Mouse (Mus musculus) spleen, postnatal 4 days (tissue): ENCODE results near the gene Atp2a3.
A peak's percentile ranks its signal among the peaks of the same experiment; 100 is the strongest.

Experiments used
- DNase-seq, 2 experiments: peaks; one replicate each; pipeline ENCODE4 v3.0.0; 2022; ENCODE audit warnings: low spot score in 2 of 2

Gene Atp2a3

GRCm38 (mm10) chr11:72961072-72961980, at the start of gene Atp2a3:
TSS of gene Atp2a3 (plus strand) at chr11:72961169.
- DNase-seq = peak; percentile 78 to 86

- no peak for DNase-seq
Measured at GRCm38 (mm10) chr11:72917299-72917996, 43.5 kb upstream of the Atp2a3 start.

- no peak for DNase-seq
Measured at GRCm38 (mm10) chr11:72923116-72923515, 37.9 kb upstream of the Atp2a3 start.

DNA sequence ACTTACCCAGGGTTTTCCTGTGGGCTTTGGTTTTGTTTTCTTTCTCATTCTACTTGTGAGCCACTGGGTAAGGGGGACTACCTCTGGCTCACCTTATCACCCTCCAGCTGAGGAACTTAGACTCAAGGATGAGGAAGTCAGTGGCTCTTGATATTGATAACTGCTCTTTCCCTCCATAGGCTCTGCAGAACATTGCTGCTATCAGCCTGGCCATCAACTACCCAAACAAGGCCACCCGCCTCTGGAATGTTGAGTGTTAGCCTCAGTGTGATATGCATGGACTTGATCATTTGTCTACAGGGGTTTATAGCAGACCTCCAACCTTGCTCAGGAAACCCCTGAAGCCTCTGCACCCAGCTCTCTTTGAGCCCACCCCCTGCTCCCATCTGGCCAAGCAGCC, 36.5 kb upstream of the Atp2a3 start:
- DNase-seq = no peak

- no peak for DNase-seq
Measured at GRCm38 (mm10) chr11:72925067-72925466, 35.9 kb upstream of the Atp2a3 start.

DNA sequence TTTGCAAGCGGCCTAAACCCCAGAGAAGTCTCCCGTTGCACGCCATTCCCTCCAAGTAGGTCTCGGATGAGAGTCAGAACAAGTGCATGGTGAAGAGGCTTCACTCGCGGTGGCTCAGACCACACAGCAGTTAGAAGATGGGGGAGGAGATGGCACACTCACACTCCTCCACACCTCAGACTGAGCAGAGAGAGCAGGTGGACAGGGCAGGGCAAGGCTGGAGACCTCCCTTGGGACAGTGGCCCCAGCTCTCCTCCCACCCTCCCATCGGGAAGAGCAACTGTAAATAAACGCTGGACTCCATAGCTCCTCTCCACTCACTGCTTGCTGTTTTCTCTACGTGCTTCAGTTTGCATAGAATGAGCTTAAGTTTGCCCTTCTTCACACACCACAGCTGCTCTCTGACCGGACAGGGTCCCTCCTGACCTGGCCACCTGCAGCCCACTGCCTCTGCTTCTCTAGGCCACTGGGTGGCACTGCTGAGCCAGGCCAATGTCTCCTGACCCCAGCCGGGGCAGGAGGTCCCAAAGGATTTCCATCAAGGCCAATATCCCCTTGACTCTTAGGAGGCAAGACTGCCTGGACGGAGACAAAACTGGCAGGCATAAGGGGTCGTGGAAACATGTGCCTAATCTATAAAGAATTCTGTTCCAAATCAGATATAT, 34.6 kb upstream of the Atp2a3 start:
- peak; percentile 45 to 81 for DNase-seq

- no peak for DNase-seq
Measured at GRCm38 (mm10) chr11:72928516-72928915, 32.5 kb upstream of the Atp2a3 start.

- DNase-seq = peak in 1 of 2 experiments; percentile 73
Measured at GRCm38 (mm10) chr11:72940208-72941143, 20.5 kb upstream of the Atp2a3 start.

DNA sequence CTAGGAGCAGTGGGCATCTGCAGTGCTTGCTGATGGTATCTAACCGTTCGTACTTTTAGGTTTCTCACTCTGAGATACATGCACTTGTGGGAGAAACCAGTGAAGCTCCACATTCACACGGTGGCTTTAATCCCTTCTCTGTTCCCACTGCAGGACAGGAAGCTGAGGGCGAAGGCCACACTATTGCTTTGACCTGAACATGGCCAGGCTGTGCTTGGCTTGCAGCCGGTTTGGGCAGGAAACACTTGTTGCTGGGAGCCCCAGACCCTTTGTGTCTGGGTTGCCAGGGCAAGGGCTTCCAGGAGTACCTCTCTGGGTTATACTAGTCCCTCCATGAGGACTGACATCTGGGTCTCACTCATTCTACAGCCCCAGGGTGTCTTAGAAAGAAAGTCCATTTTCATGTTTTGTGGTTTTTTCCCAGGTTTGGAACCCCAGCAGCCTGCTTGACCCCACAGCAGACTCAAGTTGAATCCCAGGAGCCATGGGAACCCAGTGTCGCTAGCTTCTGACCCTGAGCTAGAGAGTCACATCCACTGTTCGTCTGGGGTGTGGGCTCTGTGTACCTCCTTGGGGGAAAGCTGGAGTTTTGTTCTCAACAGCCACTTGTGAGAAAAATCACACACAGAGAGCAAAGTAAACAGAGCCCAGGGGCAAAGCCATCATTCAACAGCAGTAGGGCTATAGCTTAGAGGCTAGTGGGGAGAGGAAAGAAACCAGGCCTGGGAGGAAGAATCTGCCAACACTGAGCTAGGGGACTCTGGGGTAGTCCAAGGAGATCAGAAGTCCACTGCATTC, 15.8 kb upstream of the Atp2a3 start:
- no peak for DNase-seq

DNA sequence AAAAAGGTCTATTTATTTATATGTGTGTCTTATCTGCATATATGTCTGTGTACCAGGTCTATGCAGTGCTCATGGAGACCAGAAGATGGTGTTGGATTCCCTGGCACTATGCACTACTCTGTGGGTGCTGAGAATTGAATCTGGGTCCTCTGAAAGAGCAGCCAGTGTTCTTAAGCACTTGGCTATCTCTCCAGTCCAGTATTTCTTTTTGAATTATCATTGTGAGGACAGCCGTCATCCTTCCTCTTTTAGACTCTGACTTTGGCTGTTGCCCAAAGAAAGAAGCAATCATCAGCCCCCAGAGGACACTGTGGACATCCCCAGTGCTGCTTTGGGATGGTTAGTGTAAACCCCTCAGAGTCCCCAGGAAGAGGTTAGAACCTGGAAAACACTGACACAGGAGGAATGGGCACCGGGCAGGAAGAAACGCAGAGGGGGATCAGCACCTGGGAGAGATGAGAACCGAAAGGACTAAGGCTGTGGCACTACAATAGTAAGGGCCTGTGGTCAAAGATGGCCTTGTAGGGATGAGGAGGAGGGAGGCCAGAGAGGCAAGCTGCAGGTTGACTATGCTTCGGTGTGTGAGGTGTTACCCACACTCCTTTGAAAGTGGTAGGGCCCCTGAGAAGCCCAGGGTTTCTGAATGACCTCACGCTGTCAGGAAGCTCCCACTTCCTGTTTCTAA, 15.0 kb upstream of the Atp2a3 start:
- no peak for DNase-seq

- DNase-seq = no peak
Measured at GRCm38 (mm10) chr11:72946560-72947119, 14.3 kb upstream of the Atp2a3 start.

- no peak for DNase-seq
Measured at GRCm38 (mm10) chr11:72947840-72948239, 13.1 kb upstream of the Atp2a3 start.

- no peak for DNase-seq
Measured at GRCm38 (mm10) chr11:72948254-72948653, 12.7 kb upstream of the Atp2a3 start.

GRCm38 (mm10) chr11:72951137-72952000, 9.6 kb upstream of the Atp2a3 start:
- DNase-seq = no peak

DNA sequence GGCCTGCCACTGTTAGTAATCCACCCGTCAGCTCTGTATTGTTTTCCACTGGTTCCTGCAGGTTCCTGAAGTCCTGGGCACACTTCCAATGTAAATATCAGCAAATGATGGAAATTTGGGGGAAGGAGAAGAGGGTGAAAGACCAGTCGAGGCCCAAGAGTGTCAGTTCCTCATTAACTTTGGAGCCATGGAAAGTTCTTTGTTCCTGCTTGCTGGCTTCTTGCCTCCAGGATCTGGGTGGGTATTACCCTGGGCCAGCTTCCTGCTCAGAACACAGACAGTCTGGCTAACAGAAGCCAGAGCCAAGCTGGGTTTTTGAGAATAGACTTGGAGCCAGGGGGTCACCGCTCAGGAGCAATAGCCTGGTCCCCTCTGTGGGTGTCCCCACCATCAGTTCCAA, 8.7 kb upstream of the Atp2a3 start:
- no peak for DNase-seq

DNA sequence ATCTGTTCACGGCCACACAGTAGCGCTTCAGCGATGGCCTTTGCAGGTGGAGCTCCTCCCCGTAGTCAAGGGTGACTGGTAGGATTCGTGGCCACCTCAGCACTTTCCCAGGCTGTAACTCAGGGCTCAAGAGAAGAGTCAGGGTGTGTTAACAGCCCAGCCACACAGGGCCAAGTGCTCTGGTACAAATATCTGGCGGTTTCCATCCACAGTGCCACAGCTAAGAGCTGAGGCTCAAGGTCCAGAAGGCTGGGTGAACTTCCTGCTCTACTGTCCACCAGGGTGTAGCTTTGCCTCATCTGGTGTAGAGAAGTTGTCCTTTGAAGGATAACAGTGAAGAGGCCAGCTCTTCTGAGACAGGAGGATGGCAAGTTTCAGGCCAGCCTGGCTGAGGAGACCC, 8.3 kb upstream of the Atp2a3 start:
- DNase-seq = no peak

GRCm38 (mm10) chr11:72953116-72953439, 7.9 kb upstream of the Atp2a3 start:
- DNase-seq = no peak

- no peak for DNase-seq
Measured at GRCm38 (mm10) chr11:72953440-72954151, 7.4 kb upstream of the Atp2a3 start.
